Mouse (Mus musculus): ENCODE measurements at regions not wholly inside any gene's neighbourhood (a gene's known extent, or its start where the extent isn't known, plus 50 kb on each side); places are given as distances from the start of the nearest gene placed in this dataset.

GRCm38 (mm10) chr19:28182411-28183182, 171.6 kb upstream of the Rfx3 start:
- TF ChIP-seq MEF2A (IDR thresholded peaks at IDR 0.05; ENCODE audit: extremely low read depth, insufficient replicate concordance, low read depth, low read length, poor library complexity, severe bottlenecking) (no peak), MXI1 (IDR thresholded peaks at IDR 0.05; ENCODE audit: low read depth, low read length) (no peak), MYC (IDR thresholded peaks at IDR 0.05; ENCODE audit: low read depth, low read length) (no peak)

Measured in MEL (cell line).